Mouse (Mus musculus) C2C12 (cell line): Measurements from ENCODE around the gene Man2b1. TPM values are rescaled to one million over a fixed set of nuclear protein-coding genes. Genes with fewer than 3 reads are reported as not detected.
A peak's percentile ranks its signal among the peaks of the same experiment; 100 is the strongest.

ENCODE experiments used
- H3K27me3 ChIP-seq: one replicate; pipeline ENCODE4 v1.6.1; 2011; ENCODE audit not compliant: control insufficient read depth, insufficient read depth, insufficient read length
- H3K36me3 ChIP-seq: one replicate; pipeline ENCODE4 v1.6.1; 2011; ENCODE audit not compliant: control insufficient read depth, insufficient read depth
- H3K4me3 ChIP-seq: one replicate; pipeline ENCODE4 v1.5.1; 2011; ENCODE audit warnings: mild to moderate bottlenecking, control low read depth; ENCODE audit not compliant: poor library complexity, insufficient read depth, severe bottlenecking
- H3K79me2 ChIP-seq: one replicate; pipeline ENCODE4 v1.6.1; 2011; ENCODE audit not compliant: control insufficient read depth, insufficient read depth
- H3K79me3 ChIP-seq: one replicate; pipeline ENCODE4 v1.6.1; 2011; ENCODE audit warnings: low read depth, control low read depth
- H3ac ChIP-seq: one replicate; pipeline ENCODE3; 2011; ENCODE audit warnings: low read depth; ENCODE audit not compliant: control insufficient read depth, insufficient read length
- CEBPB ChIP-seq: IDR thresholded peaks from one replicate; pipeline ENCODE4 v1.6.1; 2011; ENCODE audit warnings: low read depth, mild to moderate bottlenecking, control low read depth, moderate library complexity
- CTCF ChIP-seq: IDR thresholded peaks from one replicate; pipeline ENCODE4 v1.5.1; 2011; ENCODE audit not compliant: control insufficient read depth, insufficient read depth, insufficient read length
- FOSL1 ChIP-seq: IDR thresholded peaks from one replicate; pipeline ENCODE4 v1.8.0; 2011; ENCODE audit warnings: mild to moderate bottlenecking, low read length; ENCODE audit not compliant: poor library complexity, insufficient read depth, severe bottlenecking
- MAX ChIP-seq: IDR thresholded peaks from one replicate; pipeline ENCODE4 v1.6.1; 2011; ENCODE audit warnings: mild to moderate bottlenecking, control low read depth
- MYOD1 ChIP-seq: IDR thresholded peaks from one replicate; pipeline ENCODE4 v1.6.1; 2011; ENCODE audit warnings: low read depth; ENCODE audit not compliant: control insufficient read depth, insufficient read length
- MYOG ChIP-seq: IDR thresholded peaks from one replicate; pipeline ENCODE4 v1.6.1; 2011; ENCODE audit not compliant: control insufficient read depth, insufficient read length; ENCODE audit errors: extremely low read depth
- USF1 ChIP-seq: IDR thresholded peaks from one replicate; pipeline ENCODE4 v1.6.1; 2011; ENCODE audit warnings: low read depth, mild to moderate bottlenecking, control low read depth, moderate library complexity
- polyA plus RNA-seq: library from polyadenylated mRNA; unstranded; fragments of >200 nt; fragmentation: generic; extraction: Trizol; gene quantifications from one replicate; pipeline ENCODE4 v1.2.1, GENCODE M21; 2012; ENCODE audit warnings: missing spikeins

Gene Man2b1
- polyA plus RNA-seq, 1 experiment, result 9.8 TPM

DNA sequence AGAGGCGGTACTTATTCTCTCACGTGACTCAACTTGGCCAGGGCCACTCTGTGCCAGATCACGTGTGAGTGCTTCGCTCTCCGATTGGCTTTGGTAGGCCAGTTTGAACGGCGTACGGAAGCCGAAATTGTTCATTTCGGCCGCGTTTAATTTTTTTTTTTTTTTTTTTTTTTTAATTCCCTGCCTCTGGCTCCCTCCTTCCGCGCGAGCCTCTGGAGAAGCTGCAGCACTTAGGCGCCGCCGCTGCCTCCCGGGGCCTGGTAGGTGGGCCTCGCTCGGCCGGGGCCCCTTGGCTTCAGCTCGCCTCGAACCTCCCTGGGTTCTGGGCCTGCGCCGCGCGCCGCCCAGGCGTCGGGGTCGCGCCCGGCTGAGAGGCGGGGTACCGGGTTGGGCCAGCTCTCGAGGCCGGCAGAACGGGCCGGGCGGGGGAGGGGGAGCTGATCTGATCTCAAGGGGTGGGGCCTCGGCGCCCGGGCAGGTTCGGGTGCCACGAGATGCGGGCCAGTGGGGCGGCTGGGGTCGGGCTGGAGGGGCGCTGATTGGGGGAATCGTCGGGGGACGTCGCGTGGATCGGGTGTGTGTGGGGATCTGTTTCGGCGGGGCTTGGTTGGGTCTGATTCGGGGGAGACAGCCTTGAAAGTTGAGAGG is 46.2 kb upstream of the Man2b1 start, which contains the start of gene Tnpo2:
Gene Tnpo2 (plus strand): TSS at position 198 of the 648 bp plus-strand sequence.
- H3K79me3 ChIP-seq, result peaks cover 52% of the 10 kb centered on the region
- peaks cover 46% of the 10 kb centered on the region for H3K36me3 ChIP-seq
- peaks cover 80% of the 10 kb centered on the region for H3K79me2 ChIP-seq
- no peaks in the 10 kb centered on the region for H3K27me3 ChIP-seq
- H3K4me3 ChIP-seq, result peak within 1 kb of the TSS; percentile 79
- peak within 1 kb of the TSS; percentile 85 for H3ac ChIP-seq
- TF ChIP-seq USF1 (peak; percentile 96), MYOG (no peak), MAX (peak; percentile 73)

GRCm38 (mm10) chr8:85037366-85037680 is 45.7 kb upstream of the Man2b1 start:
- no peaks in the 10 kb centered on the region for H3K27me3 ChIP-seq
- peaks cover 54% of the 10 kb centered on the region for H3K79me3 ChIP-seq
- peaks cover 80% of the 10 kb centered on the region for H3K79me2 ChIP-seq
- peaks cover 46% of the 10 kb centered on the region for H3K36me3 ChIP-seq
- H3ac ChIP-seq, result peak overlapping the region; percentile 74
- no peak for TF ChIP-seq USF1
- peak overlapping the region; percentile 79 for H3K4me3 ChIP-seq

DNA sequence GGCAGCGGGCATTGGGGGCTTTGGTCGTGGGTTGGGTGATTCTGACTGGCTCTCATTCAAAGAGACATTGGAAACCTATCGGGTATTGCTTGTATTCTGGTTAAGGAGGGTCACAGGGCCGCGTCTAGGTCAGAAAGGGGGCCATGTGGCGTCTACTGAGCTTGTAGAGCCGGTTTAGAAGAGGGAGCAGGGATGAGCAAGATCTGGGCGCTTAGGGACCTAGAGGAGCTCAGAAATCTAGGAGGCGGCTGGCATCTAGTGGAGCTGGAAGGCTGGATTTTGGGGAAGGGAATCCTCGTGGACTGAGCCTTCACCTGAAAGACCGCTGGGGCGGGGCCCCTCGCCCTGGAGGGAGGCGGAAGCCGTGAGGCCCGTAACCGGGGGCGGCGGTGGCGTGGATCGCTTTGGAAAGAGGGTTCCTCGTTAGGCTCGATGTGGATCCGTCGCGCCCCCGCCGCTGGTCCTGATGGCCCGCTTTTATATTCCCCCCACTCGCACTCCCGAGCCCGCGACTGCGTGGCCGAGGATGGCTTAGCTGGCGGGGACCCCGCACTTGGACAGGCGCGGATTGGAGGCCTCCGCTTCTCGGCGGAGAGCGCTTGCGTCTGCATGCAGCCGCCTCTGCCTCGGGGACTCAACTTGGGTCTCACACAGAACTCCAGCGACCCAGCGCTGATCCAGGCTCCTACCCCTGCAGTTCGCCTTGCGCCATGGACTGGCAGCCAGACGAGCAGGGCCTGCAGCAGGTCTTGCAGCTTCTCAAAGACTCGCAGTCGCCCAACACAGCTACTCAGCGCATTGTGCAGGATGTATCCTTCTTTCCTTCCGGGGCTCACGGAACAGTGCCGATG is 45.2 kb upstream of the Man2b1 start:
- no peaks in the 10 kb centered on the region for H3K27me3 ChIP-seq
- peaks cover 80% of the 10 kb centered on the region for H3K79me2 ChIP-seq
- peak overlapping the region; percentile 74 for H3ac ChIP-seq
- TF ChIP-seq FOSL1, result no peak
- no peak for TF ChIP-seq MYOD1
- TF ChIP-seq CEBPB, result no peak
- no peak for TF ChIP-seq MYOG
- no peak for TF ChIP-seq USF1
- TF ChIP-seq CTCF, result no peak
- TF ChIP-seq MAX, result no peak
- H3K79me3 ChIP-seq, result peaks cover 56% of the 10 kb centered on the region
- H3K4me3 ChIP-seq, result peak overlapping the region; percentile 79
- H3K36me3 ChIP-seq, result peaks cover 42% of the 10 kb centered on the region

DNA sequence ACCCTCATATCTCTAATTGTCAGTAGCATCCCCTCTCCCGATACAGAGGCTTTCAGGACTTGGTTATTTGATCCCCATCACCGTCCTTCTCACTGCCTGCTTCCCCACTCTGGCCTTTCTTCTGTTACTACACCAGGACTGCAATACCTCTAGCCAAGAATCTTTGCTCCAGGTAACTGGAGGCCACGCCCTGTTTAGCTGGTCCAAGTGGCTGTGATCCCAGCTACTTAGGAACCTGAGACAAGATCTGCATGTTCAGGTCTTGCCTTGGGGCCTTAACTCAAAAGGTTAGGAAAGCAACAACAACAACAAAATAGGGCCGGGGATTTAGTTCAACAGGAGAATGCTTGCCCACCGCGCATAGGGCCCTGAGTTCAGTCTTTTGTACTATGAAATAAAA is 39.5 kb upstream of the Man2b1 start:
- peaks cover 87% of the 10 kb centered on the region for H3K79me2 ChIP-seq
- no peaks in the 10 kb centered on the region for H3K27me3 ChIP-seq
- no peak overlapping the region for H3ac ChIP-seq
- TF ChIP-seq MAX, result no peak
- TF ChIP-seq MYOG, result no peak
- no peak for TF ChIP-seq CEBPB
- TF ChIP-seq USF1, result no peak
- no peak for TF ChIP-seq MYOD1
- no peak for TF ChIP-seq CTCF
- TF ChIP-seq FOSL1, result no peak
- H3K4me3 ChIP-seq, result no peak overlapping the region
- H3K36me3 ChIP-seq, result peaks cover 80% of the 10 kb centered on the region
- H3K79me3 ChIP-seq, result peaks cover 44% of the 10 kb centered on the region

DNA sequence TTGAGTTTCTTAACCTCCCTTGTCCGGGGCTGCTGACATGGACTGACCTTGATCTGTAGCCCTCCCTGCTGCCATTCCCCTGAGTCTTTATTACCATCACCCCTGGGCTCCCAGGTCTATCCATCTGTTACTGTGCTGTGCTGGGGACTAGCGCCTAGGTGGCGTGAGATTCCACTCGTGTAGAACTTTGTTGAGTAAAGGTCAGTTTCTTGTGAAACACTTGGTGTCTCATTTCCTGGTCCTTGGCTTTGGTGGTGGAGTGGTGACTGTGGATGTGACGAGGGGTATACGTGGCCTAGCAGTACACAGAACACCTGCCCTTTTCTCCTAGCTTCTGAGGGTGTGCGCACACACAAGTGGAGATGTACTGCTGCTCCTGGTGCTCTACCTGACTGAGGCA is 25.7 kb upstream of the Man2b1 start:
- H3K36me3 ChIP-seq, result peaks cover 44% of the 10 kb centered on the region
- H3K79me2 ChIP-seq, result peaks cover 20% of the 10 kb centered on the region
- no peak for TF ChIP-seq MYOG
- TF ChIP-seq CTCF, result no peak
- TF ChIP-seq MAX, result no peak
- no peak for TF ChIP-seq FOSL1
- no peak for TF ChIP-seq CEBPB
- no peak for TF ChIP-seq USF1
- TF ChIP-seq MYOD1, result no peak
- peaks cover 3% of the 10 kb centered on the region for H3K79me3 ChIP-seq
- no peak overlapping the region for H3K4me3 ChIP-seq
- no peaks in the 10 kb centered on the region for H3K27me3 ChIP-seq
- H3ac ChIP-seq, result no peak overlapping the region

GRCm38 (mm10) chr8:85059879-85060616 is 23.0 kb upstream of the Man2b1 start, which contains the start of gene Fbxw9:
Gene Fbxw9 (plus strand): TSS chr8:85060055.
- Histone ChIP-seq H3K36me3 (peaks cover 20% of the 10 kb centered on the region), H3K79me3 (peaks cover 7% of the 10 kb centered on the region), H3K79me2 (peaks cover 22% of the 10 kb centered on the region), H3K27me3 (no peaks in the 10 kb centered on the region), H3K4me3 (peak within 1 kb of the TSS; percentile 83), H3ac (peak within 1 kb of the TSS; percentile 50)
- TF ChIP-seq FOSL1, result no peak
- TF ChIP-seq MYOD1, result no peak
- no peak for TF ChIP-seq MYOG
- no peak for TF ChIP-seq USF1
- no peak for TF ChIP-seq MAX
- TF ChIP-seq CTCF, result no peak
- no peak for TF ChIP-seq CEBPB
